Mouse (Mus musculus) gastrocnemius, postnatal 4 days (tissue): ENCODE results near the gene Thap3. TPM values are rescaled to one million over a fixed set of nuclear protein-coding genes. Genes with fewer than 3 reads are reported as not detected.
"Not testable (repeated sequence)": the region's sequence is repeated elsewhere in the genome, so short reads cannot be mapped to it uniquely, and the experiment has no call there.

Experiments used
- DNase-seq, 2 experiments: peaks; one replicate each; pipeline ENCODE4 v3.0.0; 2021 to 2022; ENCODE audit warnings: low spot score in 2 of 2, mixed read lengths in 2 of 2
- long read RNA-seq, 2 experiments: library from polyadenylated mRNA; stranded (forward); transcript quantifications; one replicate each; pipeline ENCODE4 v2.0.0; 2021
- total RNA-seq, 2 experiments: library from RNA; stranded (reverse); gene quantifications; 2 replicates each; pipeline ENCODE4 v1.2.3; 2021

The Thap3 gene
- 10 to 100 TPM; 45.3 to 48.9 TPM for total RNA-seq
- long read RNA-seq, experiment 1, partial matches to known transcripts, result 22 of 31 reads
- long read RNA-seq, experiment 1, other reads (novel, unspliced or antisense), result 2 of 31 reads
- long read RNA-seq, experiment 2, transcript Thap3-201 (4 exons, 1,124 nt), result minor isoform, 6 of 46 reads
- long read RNA-seq, experiment 2, transcript Thap3-202 (3 exons, 832 nt), result major isoform, 7 of 46 reads
- long read RNA-seq, experiment 2, partial matches to known transcripts, result 28 of 46 reads
- long read RNA-seq, experiment 2, other reads (novel, unspliced or antisense), result 2 of 46 reads

GRCm38 (mm10) chr4:151988342-151989109 is at the start of gene Thap3:
Gene Thap3 (minus strand): TSS chr4:151988997.
- DNase-seq, result peak; percentile 74 to 85

- peak in 1 of 2 experiments; percentile 49 for DNase-seq
Measured at GRCm38 (mm10) chr4:152038225-152038984, 49.6 kb upstream of the Thap3 start, which contains the start of gene Tas1r1. Gene Tas1r1 (minus strand): TSS chr4:152038568.

GRCm38 (mm10) chr4:152036464-152036863 is 47.7 kb upstream of the Thap3 start:
- not testable (repeated sequence) for DNase-seq

GRCm38 (mm10) chr4:152032922-152033321 is 44.1 kb upstream of the Thap3 start:
- no peak for DNase-seq

- no peak for DNase-seq
Measured at GRCm38 (mm10) chr4:152029997-152030396, 41.2 kb upstream of the Thap3 start.

- DNase-seq, result no peak
Measured at GRCm38 (mm10) chr4:152029087-152029486, 40.3 kb upstream of the Thap3 start.

GRCm38 (mm10) chr4:152028456-152028855 is 39.7 kb upstream of the Thap3 start:
- no peak for DNase-seq

- DNase-seq, result peak; percentile 88 to 96
Measured at GRCm38 (mm10) chr4:152027524-152027923, 38.7 kb upstream of the Thap3 start, which contains the start of gene Zbtb48. Gene Zbtb48 (minus strand): TSS chr4:152027671.

- peak in 1 of 2 experiments; percentile 38 for DNase-seq
Measured at GRCm38 (mm10) chr4:152026751-152027508, 38.1 kb upstream of the Thap3 start.

- DNase-seq, result no peak
Measured at GRCm38 (mm10) chr4:152024525-152024924, 35.7 kb upstream of the Thap3 start.

- no peak for DNase-seq
Measured at GRCm38 (mm10) chr4:152022506-152022905, 33.7 kb upstream of the Thap3 start.

- no peak for DNase-seq
Measured at GRCm38 (mm10) chr4:152021568-152022097, 32.8 kb upstream of the Thap3 start.

GRCm38 (mm10) chr4:152020024-152020423 is 31.2 kb upstream of the Thap3 start:
- no peak for DNase-seq

- DNase-seq, result no peak
Measured at GRCm38 (mm10) chr4:152019073-152019472, 30.3 kb upstream of the Thap3 start.

GRCm38 (mm10) chr4:152013036-152013813 is 24.4 kb upstream of the Thap3 start:
- DNase-seq, result no peak

GRCm38 (mm10) chr4:152012109-152012508 is 23.3 kb upstream of the Thap3 start:
- no peak for DNase-seq

- DNase-seq, result no peak
Measured at GRCm38 (mm10) chr4:152011171-152011760, 22.5 kb upstream of the Thap3 start.

GRCm38 (mm10) chr4:152010707-152011134 is 21.9 kb upstream of the Thap3 start:
- no peak for DNase-seq

GRCm38 (mm10) chr4:152010091-152010706 is 21.4 kb upstream of the Thap3 start:
- peak in 1 of 2 experiments; percentile 46 for DNase-seq
